Mouse (Mus musculus): ENCODE measurements at regions not wholly inside any gene's neighbourhood (a gene's known extent, or its start where the extent isn't known, plus 50 kb on each side); places are given as distances from the start of the nearest gene placed in this dataset.
A peak's percentile ranks its signal among the peaks of the same experiment; 100 is the strongest.

- DNase-seq, result peak; percentile 60
These were observed 70.8 kb upstream of the Haao start for GRCm38 (mm10) chr17:83918413-83919139.

GRCm38 (mm10) chr17:83917781-83918180 lies 70.0 kb upstream of the Haao start:
- no peak for DNase-seq

- peak; percentile 74 for DNase-seq
These were observed 69.0 kb upstream of the Haao start for GRCm38 (mm10) chr17:83916684-83917166.

GRCm38 (mm10) chr17:83915034-83915433 lies 67.3 kb upstream of the Haao start:
- no peak for DNase-seq

- DNase-seq, result no peak
These were observed 66.8 kb upstream of the Haao start for GRCm38 (mm10) chr17:83914603-83915002.

DNA sequence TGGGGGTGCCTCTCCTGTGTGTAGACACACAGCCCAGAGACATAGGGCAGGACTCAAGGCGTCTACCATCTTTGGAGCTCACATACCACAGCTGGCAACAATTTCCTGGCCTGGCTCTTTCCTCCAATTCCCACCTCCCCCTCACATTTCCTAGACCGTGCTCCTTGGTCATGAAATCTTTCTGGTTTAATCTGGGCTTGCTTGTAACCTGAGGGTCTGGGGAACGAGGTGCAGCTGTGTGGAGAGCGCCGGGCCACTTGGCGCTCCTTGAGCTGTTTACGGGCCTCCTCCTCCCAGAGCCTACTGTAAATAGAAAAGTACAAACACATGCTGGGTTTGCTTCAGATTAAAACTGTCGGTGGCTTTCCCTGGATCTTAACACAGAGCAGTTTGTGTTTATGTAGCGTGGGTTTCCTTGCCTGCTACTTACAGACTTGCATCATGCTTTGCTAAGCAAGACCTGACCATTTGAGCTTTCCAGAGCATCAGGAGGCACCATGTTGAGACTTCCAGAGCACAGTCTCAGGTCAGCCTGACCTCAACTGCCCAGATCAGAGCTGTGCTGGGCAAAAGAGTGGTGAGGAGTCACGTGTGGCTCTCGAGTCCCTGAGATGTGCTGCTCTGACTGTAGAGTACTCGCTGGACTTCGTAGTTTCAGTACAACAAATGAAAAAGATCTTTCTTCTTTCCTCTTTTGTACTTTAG lies 66.1 kb upstream of the Haao start:
- DNase-seq, result no peak

- no peak for DNase-seq
These were observed 64.7 kb upstream of the Haao start for GRCm38 (mm10) chr17:83912421-83912820.

DNA sequence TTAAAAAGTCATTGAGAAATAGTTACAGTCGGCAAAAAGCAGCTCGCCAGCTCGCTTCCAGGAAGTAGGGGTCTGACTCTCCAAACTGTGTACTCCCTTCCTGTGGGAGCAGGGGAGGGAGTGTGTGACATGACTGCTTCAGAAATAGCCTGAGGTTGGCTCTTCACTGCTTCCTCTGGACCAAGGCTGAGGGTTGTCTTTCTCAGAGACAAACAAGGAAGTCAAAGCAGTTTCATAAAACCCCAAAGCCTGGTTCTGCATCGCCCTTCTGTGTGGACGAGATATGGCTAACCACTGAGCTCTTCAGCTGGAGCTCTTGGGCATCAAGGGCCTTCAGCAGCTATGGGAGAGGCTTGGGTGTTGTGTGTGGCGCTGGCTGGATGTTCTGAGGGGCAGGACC lies 61.0 kb upstream of the Haao start:
- no peak for DNase-seq

- DNase-seq, result no peak
These were observed 59.8 kb upstream of the Haao start for GRCm38 (mm10) chr17:83907538-83907937.

GRCm38 (mm10) chr17:83906751-83907537 lies 59.2 kb upstream of the Haao start:
- DNase-seq, result no peak

DNA sequence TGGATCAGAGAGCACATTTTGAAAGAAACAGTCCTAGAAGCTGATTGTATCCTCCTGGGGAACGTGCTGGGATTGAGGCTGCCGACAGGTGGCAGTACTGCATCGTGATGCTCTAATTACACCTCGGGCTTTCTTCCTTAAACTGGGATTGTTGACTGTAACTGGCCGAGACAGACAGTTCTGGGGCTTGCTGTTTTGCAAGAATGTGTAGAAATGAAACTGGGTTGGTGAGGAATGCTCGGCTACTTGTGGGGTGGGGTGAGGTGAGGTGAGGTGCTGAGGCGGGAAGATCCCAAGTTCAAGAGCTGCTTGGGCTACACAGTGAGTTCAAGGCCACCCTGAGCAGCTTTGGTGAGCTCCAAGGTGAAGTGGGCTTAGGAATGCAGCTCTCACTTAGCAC lies 55.7 kb upstream of the Haao start:
- peak; percentile 85 for DNase-seq

GRCm38 (mm10) chr17:83902523-83902922 lies 54.8 kb upstream of the Haao start:
- no peak for DNase-seq

GRCm38 (mm10) chr17:83902091-83902490 lies 54.3 kb upstream of the Haao start:
- no peak for DNase-seq

DNA sequence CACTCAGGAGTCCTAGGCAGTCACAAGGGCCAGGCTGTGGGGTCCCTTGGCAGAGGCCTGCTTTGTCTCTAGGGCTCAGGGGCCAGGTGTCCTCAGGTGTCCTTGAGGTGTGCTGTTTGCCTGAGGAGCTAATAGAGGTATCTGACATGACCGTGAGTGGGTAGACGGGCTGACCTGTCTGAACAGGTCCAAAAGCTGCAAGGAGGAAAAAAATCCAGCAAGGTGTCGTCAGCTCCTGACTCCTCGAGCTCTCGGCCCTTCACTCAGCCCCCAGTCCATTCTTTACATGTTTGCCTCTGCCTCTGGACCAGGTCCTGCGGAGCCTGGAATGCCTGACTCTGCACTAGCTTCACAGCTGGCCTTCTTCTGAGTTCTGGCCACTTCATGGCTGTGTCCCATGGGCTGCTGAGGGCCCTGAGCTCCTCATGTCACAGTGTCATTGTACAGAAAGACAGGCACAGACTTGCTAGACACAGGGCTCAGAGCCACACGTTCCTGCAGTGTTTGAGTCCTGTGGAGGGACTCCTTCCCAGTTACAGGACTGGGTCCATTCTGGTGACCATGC lies 51.9 kb upstream of the Haao start:
- no peak for DNase-seq

GRCm38 (mm10) chr17:83898531-83898930 lies 50.8 kb upstream of the Haao start:
- DNase-seq, result no peak

All from kidney, postnatal 14 days (tissue).